ENCODE assay signal across 9 mouse cellular contexts in the genomic region with DNA sequence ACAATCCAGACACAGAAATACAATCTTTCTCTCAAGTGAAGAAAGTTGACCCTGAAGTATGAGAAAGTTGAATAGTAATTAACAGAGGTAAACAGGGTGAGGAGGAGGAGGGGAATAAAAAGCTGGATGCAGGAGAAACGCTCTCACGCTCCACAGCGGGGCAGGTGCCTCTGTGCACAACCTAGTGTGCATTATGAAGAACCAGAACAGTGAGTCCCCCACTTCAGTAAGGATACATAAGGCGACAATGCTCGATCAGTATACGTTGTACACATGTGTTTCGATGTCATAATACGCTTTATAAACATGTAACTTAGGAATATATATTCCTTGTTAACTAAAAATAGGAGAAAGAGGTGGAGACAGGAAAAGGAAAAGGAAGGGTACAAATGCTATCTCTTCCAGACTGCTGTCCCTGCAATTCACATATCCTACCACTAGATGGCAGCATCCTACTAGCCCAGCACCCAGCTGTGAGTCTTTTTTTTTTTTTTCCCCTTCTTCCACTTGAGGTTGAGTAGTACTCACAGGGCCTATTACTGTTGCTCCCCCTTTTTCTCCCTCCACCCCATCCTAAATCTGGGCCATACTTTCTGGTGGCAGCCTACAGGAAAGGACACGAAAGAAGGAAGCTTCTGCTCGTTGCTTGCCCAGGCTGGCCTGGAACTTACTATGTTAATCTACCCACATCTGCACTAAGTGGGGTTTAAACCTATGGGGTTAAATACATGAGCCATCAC. TPM values are rescaled to one million over a fixed set of nuclear protein-coding genes. Genes with fewer than 3 reads are reported as not detected.
DNase-seq lines count a peak whose midpoint lies in the region; ATAC-seq and TF ChIP-seq lines count a peak whose summit lies in the region.
"Had no signal": no experiment of that assay in that cellular context is flagged by ENCODE, and none has a peak within 500 bp of the region (broad histone marks: within the 10 kb centered on the region; RNA-seq: fewer than 3 reads in every experiment).

No protein-coding gene starts in this region.

- no peak overlapping the region for H3K4me2 ChIP-seq in forebrain, embryonic 12.5 days
- H3K4me2 ChIP-seq in hindbrain, embryonic 12.5 days (replicated peaks), result no peak overlapping the region
- H3K4me2 ChIP-seq in midbrain, postnatal 0 days (ENCODE audit: low read depth, low read length, poor library complexity, severe bottlenecking), result no peak overlapping the region

- no peak overlapping the region for H3K4me3 ChIP-seq in forebrain, embryonic 12.5 days (replicated peaks)
- no peak overlapping the region for H3K4me3 ChIP-seq in hindbrain, embryonic 12.5 days
- H3K4me3 ChIP-seq in midbrain, postnatal 0 days (ENCODE audit: low read depth, low read length), result no peak overlapping the region
- H3K4me3 ChIP-seq: erythroblast, embryonic 14.5 days had no signal

- H3K27ac ChIP-seq in forebrain, embryonic 12.5 days, result no peak overlapping the region
- H3K27ac ChIP-seq in hindbrain, embryonic 12.5 days, result no peak overlapping the region
- H3K27ac ChIP-seq in midbrain, postnatal 0 days (ENCODE audit: low read depth, low read length), result no peak overlapping the region

- TF ChIP-seq CTCF in midbrain, postnatal 0 days (IDR thresholded peaks at IDR 0.05), result peak; percentile 90

- DNase-seq in left cerebral cortex, postnatal 14 days (ENCODE audit: low spot score in 2 of 2), result peak; percentile 32 to 67
- DNase-seq in left cerebral cortex, postnatal 36 days (ENCODE audit: low spot score in 2 of 2), result no peak
- DNase-seq in layer of hippocampus, postnatal 36 days, result peak; percentile 17 to 35
- DNase-seq in midbrain, postnatal 0 days (ENCODE audit: low spot score), result peak; percentile 37
- peak; percentile 25 to 58 for DNase-seq in thymus, postnatal 10 days (ENCODE audit: low spot score in 2 of 2)

- peak; percentile 62 for ATAC-seq in activated CD4-positive, CD25-positive, alpha-beta regulatory T cell, adult 4 months
- ATAC-seq in forebrain, embryonic 12.5 days (ENCODE audit: low FRiP score), result peak; percentile 39; the same call in 1 of the 2 replicates
- peak; percentile 58 for ATAC-seq in hindbrain, embryonic 12.5 days (ENCODE audit: low FRiP score)
- ATAC-seq in midbrain, postnatal 0 days (ENCODE audit: low FRiP score), result no peak

- 78% methylated on average over 10 of the region's 10 CpGs for WGBS in forebrain, embryonic 12.5 days
- 77% methylated on average over 10 of the region's 10 CpGs for WGBS in hindbrain, embryonic 12.5 days
- WGBS in midbrain, postnatal 0 days, result 82% methylated on average over 10 of the region's 10 CpGs

- H3K27me3 ChIP-seq in forebrain, embryonic 12.5 days, result no peaks in the 10 kb centered on the region
- H3K27me3 ChIP-seq in hindbrain, embryonic 12.5 days, result no peaks in the 10 kb centered on the region
- no peaks in the 10 kb centered on the region for H3K27me3 ChIP-seq in midbrain, postnatal 0 days (ENCODE audit: insufficient read depth, low read length)

- peaks cover 43% of the 10 kb centered on the region for H3K36me3 ChIP-seq in forebrain, embryonic 12.5 days (replicated peaks)
- H3K36me3 ChIP-seq in hindbrain, embryonic 12.5 days, result peaks cover 37% of the 10 kb centered on the region
- H3K36me3 ChIP-seq in midbrain, postnatal 0 days (ENCODE audit: insufficient read depth, low read length), result peaks cover 16% of the 10 kb centered on the region

- intact Hi-C loops in left cerebral cortex, postnatal 14 days (cut with DNase I), result loop anchor here (2.0 kb wide), 1 partner anchor 185 kb away; a partner anchor contains a TSS
- intact Hi-C loops in left cerebral cortex, postnatal 36 days (cut with DNase I), result loop anchor here (2.0 kb wide), 1 partner anchor 177 kb away; no protein-coding TSS in a partner anchor

- no peaks in the 10 kb centered on the region for H3K9me3 ChIP-seq in forebrain, embryonic 12.5 days
- no peaks in the 10 kb centered on the region for H3K9me3 ChIP-seq in hindbrain, embryonic 12.5 days (replicated peaks)
- no peaks in the 10 kb centered on the region for H3K9me3 ChIP-seq in midbrain, postnatal 0 days (ENCODE audit: low read length)

- H3K9ac ChIP-seq in forebrain, embryonic 12.5 days, result no peak overlapping the region
- H3K9ac ChIP-seq in hindbrain, embryonic 12.5 days, result no peak overlapping the region
- no peak overlapping the region for H3K9ac ChIP-seq in midbrain, postnatal 0 days (replicated peaks; ENCODE audit: low read length, poor library complexity, severe bottlenecking)

- no peaks in the 10 kb centered on the region for H3K4me1 ChIP-seq in forebrain, embryonic 12.5 days
- H3K4me1 ChIP-seq in hindbrain, embryonic 12.5 days, result no peaks in the 10 kb centered on the region
- no peaks in the 10 kb centered on the region for H3K4me1 ChIP-seq in midbrain, postnatal 0 days (ENCODE audit: insufficient read depth, low read length)

RNA-seq across cellular contexts. Expression of a gene that starts 47.7 kb away (rescaled TPM):
- 10 to 100 TPM; 16.9 to 19.0 TPM for total RNA-seq in left cerebral cortex, postnatal 14 days (2021)
- total RNA-seq in left cerebral cortex, postnatal 36 days (2021), result 10 to 100 TPM; 13.5 to 18.8 TPM
- 10 to 100 TPM; 14.4 to 14.9 TPM for polyA plus RNA-seq in activated CD4-positive, CD25-positive, alpha-beta regulatory T cell, adult 4 months (2017; shearing (Covaris generic))
- polyA plus RNA-seq in forebrain, embryonic 12.5 days (2016; fragmentation: Nextera tagmentation; extraction: Ambion mirVana), result 11.6 and 13.4 TPM in 2 replicates
- polyA plus RNA-seq in hindbrain, embryonic 12.5 days (2016; fragmentation: Nextera tagmentation; extraction: Ambion mirVana), result 11.7 and 12.9 TPM in 2 replicates
- 10 to 100 TPM; 19.5 to 19.8 TPM for total RNA-seq in layer of hippocampus, postnatal 36 days (2021)
- 6.3 and 6.9 TPM in 2 replicates for total RNA-seq in midbrain, postnatal 0 days (2014; rRNA removed)
- polyA plus RNA-seq in midbrain, postnatal 0 days (2015; fragmentation: Nextera tagmentation; extraction: Ambion mirVana), result 1.9 and 2.2 TPM in 2 replicates

Comparison
In these comparisons a context has a peak if more than half of its experiments do, and no peak if none do; other contexts are left out.
1. DNase-seq: peak in left cerebral cortex, postnatal 14 days (2 of 2), layer of hippocampus, postnatal 36 days (2 of 2), midbrain, postnatal 0 days (single experiment) and thymus, postnatal 10 days (2 of 2); none in left cerebral cortex, postnatal 36 days (0 of 2).